Mouse (Mus musculus): ENCODE measurements around the gene Evl. TPM values are rescaled to one million over a fixed set of nuclear protein-coding genes. Genes with fewer than 3 reads are reported as not detected.

Gene Evl
- total and polyA plus RNA-seq, 3 experiments: 3.2 to 29.3 (median 11.3) TPM

DNA sequence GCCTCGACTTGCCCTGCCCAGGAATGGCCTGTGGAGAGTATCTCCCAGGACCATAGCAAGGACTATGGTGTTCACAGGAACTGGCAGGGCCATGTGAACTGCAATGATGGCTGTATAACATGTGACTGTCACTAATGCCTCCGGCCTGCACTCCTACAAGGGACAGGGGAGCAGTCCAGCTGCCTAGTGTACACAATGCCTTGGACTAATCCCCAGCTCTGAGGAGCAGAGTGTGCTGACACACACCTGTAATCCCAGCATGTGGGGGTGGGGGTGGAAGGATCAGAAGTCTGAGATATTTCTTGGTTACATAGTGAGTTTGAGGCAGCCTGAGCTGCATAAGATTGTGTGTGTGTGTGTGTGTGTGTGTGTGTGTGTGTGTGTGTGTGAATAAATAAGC is 139.1 kb downstream of the Evl start:
- Histone ChIP-seq H3K9me3 (replicated peaks; ENCODE audit: low read length) (no peaks in the 10 kb centered on the region), H3K27me3 (replicated peaks) (peaks cover 47% of the 10 kb centered on the region), H3K4me3 (replicated peaks in 1 of 3; ENCODE audit: low read depth in 2 of 3, low read length in 2 of 3, poor library complexity in 1 of 3) (no peak overlapping the region), H3K36me3 (replicated peaks in 1 of 2; ENCODE audit: control insufficient read depth in 1 of 2, insufficient read depth in 1 of 2, low read length in 1 of 2) (no peaks in the 10 kb centered on the region), H3K9ac (ENCODE audit: insufficient read depth, low read depth) (no peak overlapping the region), H3K4me1 (ENCODE audit: control insufficient read depth in 1 of 2, insufficient read depth in 2 of 2) (peaks cover 0 to 9% of the 10 kb centered on the region in 2 experiments; a peak in 2 of 4 replicates), H3K4me2 (ENCODE audit: insufficient read depth, low read depth, poor library complexity, severe bottlenecking) (no peak overlapping the region), H3K27ac (ENCODE audit: insufficient read depth, low read depth) (no peak overlapping the region), H3K79me2 (replicated peaks; ENCODE audit: control insufficient read depth, extremely low read depth, insufficient read depth, poor library complexity, severe bottlenecking) (no peaks in the 10 kb centered on the region)
- in situ Hi-C loops (cut with MboI; ENCODE audit: low pct_ligation_motif_present, low pct_unique_long_range_greater_than_20kb, low sequenced_read_pairs): no loop called here
- no peak for TF ChIP-seq CTCF (conservative IDR thresholded peaks at IDR 0.05 in 1 of 2, IDR thresholded peaks at IDR 0.05 in 1 of 2; ENCODE audit: low read depth in 2 of 2, low read length in 2 of 2)
- no peak for TF ChIP-seq RAD21 (IDR thresholded peaks at IDR 0.05; ENCODE audit: low read depth, low read length)
- no peak for TF ChIP-seq CHD2 (IDR thresholded peaks at IDR 0.05; ENCODE audit: low read length)
- no peak for TF ChIP-seq EP300 (IDR thresholded peaks at IDR 0.05; ENCODE audit: low read length)
- no peak for TF ChIP-seq CHD1 (IDR thresholded peaks at IDR 0.05; ENCODE audit: low read depth, low read length)
- TF ChIP-seq MAZ (IDR thresholded peaks at IDR 0.05; ENCODE audit: low read depth, low read length): no peak
- TF ChIP-seq MEF2A (IDR thresholded peaks at IDR 0.05; ENCODE audit: borderline replicate concordance, low read depth, low read length): no peak
- TF ChIP-seq SMC3 (IDR thresholded peaks at IDR 0.05; ENCODE audit: low read depth, low read length): no peak
- TF ChIP-seq TCF12 (IDR thresholded peaks at IDR 0.05; ENCODE audit: low read depth, low read length): no peak
- TF ChIP-seq MAFK (IDR thresholded peaks at IDR 0.05; ENCODE audit: insufficient replicate concordance, low read length): no peak
- TF ChIP-seq TBP (conservative IDR thresholded peaks at IDR 0.05; ENCODE audit: low read depth, low read length): no peak
- no peak for TF ChIP-seq ZKSCAN1 (IDR thresholded peaks at IDR 0.05; ENCODE audit: borderline replicate concordance, low read depth, low read length)
- TF ChIP-seq ZNF384 (IDR thresholded peaks at IDR 0.05; ENCODE audit: low read depth, low read length): no peak
- no peak for TF ChIP-seq RCOR1 (conservative IDR thresholded peaks at IDR 0.05; ENCODE audit: low read depth, low read length)
- no peak for TF ChIP-seq SIN3A (IDR thresholded peaks at IDR 0.05; ENCODE audit: low read length)
- no peak for TF ChIP-seq USF2 (conservative IDR thresholded peaks at IDR 0.05; ENCODE audit: low read depth, low read length)
- dilution Hi-C loops (cut with MboI; ENCODE audit: extremely low pct_ligation_motif_present, extremely low pct_unique_long_range_greater_than_20kb, low sequenced_read_pairs): no loop called here
- DNase-seq (ENCODE audit: extremely low read depth): no peak

DNA sequence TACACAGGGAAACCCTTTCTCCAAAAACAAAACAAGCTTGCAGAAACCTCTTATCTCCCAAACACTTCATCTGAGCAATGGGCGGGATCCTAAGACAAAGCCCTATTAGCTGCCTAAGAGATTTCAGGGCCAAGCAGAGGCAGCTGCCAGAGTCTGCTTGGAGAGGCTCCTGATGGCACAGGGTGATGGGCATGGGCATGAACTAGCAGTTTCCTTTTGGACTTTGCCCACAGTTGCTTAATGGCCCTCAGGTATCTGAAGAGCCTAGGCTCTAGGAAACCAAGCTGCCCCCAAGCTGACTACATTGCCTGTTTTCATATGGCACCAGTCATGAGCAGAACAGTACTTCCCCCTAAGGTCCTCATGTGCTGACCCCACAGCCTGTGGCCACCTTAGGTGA is 139.7 kb downstream of the Evl start:
- no peak overlapping the region for H3K9ac ChIP-seq (ENCODE audit: insufficient read depth, low read depth)
- dilution Hi-C loops (cut with MboI; ENCODE audit: extremely low pct_ligation_motif_present, extremely low pct_unique_long_range_greater_than_20kb, low sequenced_read_pairs) (no loop called here), in situ Hi-C loops (cut with MboI; ENCODE audit: low pct_ligation_motif_present, low pct_unique_long_range_greater_than_20kb, low sequenced_read_pairs) (no loop called here)
- H3K9me3 ChIP-seq (replicated peaks; ENCODE audit: low read length): no peaks in the 10 kb centered on the region
- no peak for DNase-seq (ENCODE audit: extremely low read depth)
- H3K36me3 ChIP-seq (replicated peaks in 1 of 2; ENCODE audit: control insufficient read depth in 1 of 2, insufficient read depth in 1 of 2, low read length in 1 of 2): no peaks in the 10 kb centered on the region
- H3K4me2 ChIP-seq (ENCODE audit: insufficient read depth, low read depth, poor library complexity, severe bottlenecking): no peak overlapping the region
- H3K4me1 ChIP-seq (ENCODE audit: control insufficient read depth in 1 of 2, insufficient read depth in 2 of 2): peaks cover 0 to 9% of the 10 kb centered on the region in 2 experiments; a peak in 2 of 4 replicates
- peaks cover 53% of the 10 kb centered on the region for H3K27me3 ChIP-seq (replicated peaks)
- TF ChIP-seq PAX5 (IDR thresholded peaks at IDR 0.05; ENCODE audit: low read length) (no peak), MEF2A (IDR thresholded peaks at IDR 0.05; ENCODE audit: borderline replicate concordance, low read depth, low read length) (no peak), ZNF384 (IDR thresholded peaks at IDR 0.05; ENCODE audit: low read depth, low read length) (no peak), JUN (IDR thresholded peaks at IDR 0.05; ENCODE audit: insufficient read depth, low read depth, low read length) (no peak), ZKSCAN1 (IDR thresholded peaks at IDR 0.05; ENCODE audit: borderline replicate concordance, low read depth, low read length) (no peak), ZC3H11A (IDR thresholded peaks at IDR 0.05; ENCODE audit: low read depth, low read length) (no peak), NRF1 (IDR thresholded peaks at IDR 0.05; ENCODE audit: low read depth, low read length) (no peak), MAZ (IDR thresholded peaks at IDR 0.05; ENCODE audit: low read depth, low read length) (no peak), CTCF (conservative IDR thresholded peaks at IDR 0.05 in 1 of 2, IDR thresholded peaks at IDR 0.05 in 1 of 2; ENCODE audit: low read depth in 2 of 2, low read length in 2 of 2) (no peak), JUND (conservative IDR thresholded peaks at IDR 0.05; ENCODE audit: low read depth, low read length) (no peak), CHD2 (IDR thresholded peaks at IDR 0.05; ENCODE audit: low read length) (no peak), NELFE (IDR thresholded peaks at IDR 0.05; ENCODE audit: low read depth, low read length) (no peak), E2F4 (IDR thresholded peaks at IDR 0.05; ENCODE audit: insufficient replicate concordance, low read depth, low read length) (no peak), MXI1 (IDR thresholded peaks at IDR 0.05; ENCODE audit: low read depth, low read length) (no peak)
- H3K79me2 ChIP-seq (replicated peaks; ENCODE audit: control insufficient read depth, extremely low read depth, insufficient read depth, poor library complexity, severe bottlenecking): no peaks in the 10 kb centered on the region
- H3K4me3 ChIP-seq (replicated peaks in 1 of 3; ENCODE audit: low read depth in 2 of 3, low read length in 2 of 3, poor library complexity in 1 of 3): no peak overlapping the region
- no peak overlapping the region for H3K27ac ChIP-seq (ENCODE audit: insufficient read depth, low read depth)
